Mouse (Mus musculus) kidney, adult 8-10 months (tissue): ENCODE measurements at regions not wholly inside any gene's neighbourhood (a gene's known extent, or its start where the extent isn't known, plus 50 kb on each side); places are given as distances from the start of the nearest gene placed in this dataset.

ENCODE experiments used
- DNase-seq, 2 experiments: peaks; one replicate each; pipeline ENCODE4 v3.0.0; 2022

GRCm38 (mm10) chr13:60123964-60124363 is 53.2 kb downstream of the Gas1 start:
- no peak for DNase-seq

DNA sequence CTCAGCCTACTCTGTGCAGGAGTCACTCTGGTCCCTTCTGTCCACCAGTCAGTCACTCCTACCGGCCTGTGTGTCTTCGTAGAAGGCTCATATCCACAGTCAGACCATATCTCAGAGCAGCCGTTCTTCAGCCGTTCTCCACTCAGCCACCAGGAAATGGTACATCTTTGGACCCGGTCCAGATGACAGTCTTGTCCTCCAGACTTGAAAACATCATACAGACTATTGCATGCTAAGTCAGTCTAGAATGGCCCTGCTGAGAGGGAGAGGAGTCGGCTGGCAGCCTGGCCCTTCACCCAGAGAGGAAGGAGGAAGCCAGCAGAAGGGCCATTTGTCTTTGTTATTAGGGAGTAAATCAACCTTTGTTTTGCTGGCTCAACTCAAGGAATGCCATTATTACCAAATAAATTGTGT is 54.0 kb downstream of the Gas1 start:
- DNase-seq = no peak

DNA sequence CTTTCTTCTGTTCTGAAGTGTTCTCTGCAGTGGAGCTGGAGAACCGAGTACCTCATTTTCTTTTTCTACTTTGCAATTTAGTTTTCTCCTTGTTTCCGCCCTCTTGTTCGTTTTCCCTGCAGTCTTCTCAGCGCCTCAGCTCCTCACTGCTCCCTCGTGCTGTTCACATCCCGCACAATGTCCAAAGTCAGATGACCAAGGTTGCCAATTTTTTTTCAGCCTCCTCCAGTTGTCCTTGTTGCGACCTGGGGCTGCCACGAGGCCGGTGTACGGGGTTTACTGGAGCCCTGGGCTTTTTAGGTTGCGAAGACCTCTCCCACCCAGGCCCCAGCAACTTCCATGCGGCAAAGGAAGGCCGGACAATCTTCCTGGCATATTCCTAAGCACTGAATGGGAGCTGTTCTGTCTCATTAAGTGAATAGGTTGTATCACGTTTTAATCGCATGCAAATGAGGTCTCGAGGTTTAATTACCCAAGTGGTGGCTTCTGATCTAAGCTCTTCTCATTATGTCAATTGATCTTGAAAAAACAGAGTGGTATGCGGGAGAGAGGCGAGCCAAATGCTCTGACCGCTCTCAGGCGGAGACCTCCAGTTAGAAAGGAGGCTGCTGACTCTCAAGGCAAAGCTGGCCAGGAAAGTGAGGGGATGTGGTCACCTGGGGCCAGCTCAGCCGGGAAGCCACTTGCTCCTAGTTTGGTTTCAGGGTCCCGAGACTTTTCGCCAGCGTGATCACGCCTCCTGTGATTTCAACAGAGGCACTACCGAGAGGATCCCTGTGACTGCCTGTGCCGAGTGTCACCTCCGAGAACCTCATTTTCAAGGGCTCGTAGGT is 54.6 kb downstream of the Gas1 start:
- DNase-seq = peak; percentile 24 to 27

- DNase-seq = no peak
Measured at GRCm38 (mm10) chr13:60111465-60111864, 65.7 kb downstream of the Gas1 start.

- peak; percentile 93 to 97 for DNase-seq
Measured at GRCm38 (mm10) chr13:60110079-60110846, 66.9 kb downstream of the Gas1 start.

- DNase-seq = no peak
Measured at GRCm38 (mm10) chr13:60105286-60105685, 71.9 kb downstream of the Gas1 start.

- no peak for DNase-seq
Measured at GRCm38 (mm10) chr13:60101651-60102050, 75.5 kb downstream of the Gas1 start.

- no peak for DNase-seq
Measured at GRCm38 (mm10) chr13:60100130-60101112, 76.7 kb downstream of the Gas1 start.

GRCm38 (mm10) chr13:60099469-60100129 is 77.6 kb downstream of the Gas1 start:
- no peak for DNase-seq

DNA sequence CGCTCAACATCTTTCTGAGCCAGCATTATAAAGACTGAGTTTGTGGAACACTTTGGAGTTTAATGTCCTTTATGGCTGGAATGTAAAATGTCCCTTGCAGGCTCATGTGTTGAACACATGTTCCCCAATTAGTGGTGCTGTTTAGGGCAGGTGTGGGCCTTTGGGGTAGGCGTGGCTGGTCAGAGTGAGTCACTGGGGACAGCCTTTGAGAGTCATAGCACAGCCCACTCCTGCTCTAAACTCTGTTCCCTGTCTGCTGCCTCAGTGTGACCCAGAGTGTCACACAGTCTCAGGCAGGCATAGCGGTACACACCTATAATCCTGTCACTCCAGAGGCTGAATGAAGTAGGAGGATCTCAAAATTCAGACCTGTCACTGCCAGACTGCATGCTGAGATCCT is 78.8 kb downstream of the Gas1 start:
- no peak for DNase-seq

DNA sequence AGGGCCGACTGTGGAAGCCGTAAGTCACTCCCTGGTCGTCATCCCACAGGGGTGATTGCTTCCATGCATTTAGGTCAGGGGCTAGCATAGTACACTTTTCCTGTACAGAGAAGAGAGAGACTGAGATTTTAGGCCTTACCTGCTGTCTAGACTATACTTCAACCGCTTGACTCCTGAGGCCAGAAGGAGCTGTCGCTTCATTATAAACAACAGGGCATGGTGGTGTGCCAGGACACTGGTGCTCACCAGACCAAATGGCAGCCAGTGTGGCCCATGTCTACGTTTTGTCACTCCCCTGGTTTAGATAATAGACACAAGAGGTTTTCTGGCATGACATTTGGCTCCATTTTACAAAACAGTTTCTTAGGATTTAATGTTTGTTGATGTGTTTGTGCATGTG is 79.4 kb downstream of the Gas1 start:
- no peak for DNase-seq

DNA sequence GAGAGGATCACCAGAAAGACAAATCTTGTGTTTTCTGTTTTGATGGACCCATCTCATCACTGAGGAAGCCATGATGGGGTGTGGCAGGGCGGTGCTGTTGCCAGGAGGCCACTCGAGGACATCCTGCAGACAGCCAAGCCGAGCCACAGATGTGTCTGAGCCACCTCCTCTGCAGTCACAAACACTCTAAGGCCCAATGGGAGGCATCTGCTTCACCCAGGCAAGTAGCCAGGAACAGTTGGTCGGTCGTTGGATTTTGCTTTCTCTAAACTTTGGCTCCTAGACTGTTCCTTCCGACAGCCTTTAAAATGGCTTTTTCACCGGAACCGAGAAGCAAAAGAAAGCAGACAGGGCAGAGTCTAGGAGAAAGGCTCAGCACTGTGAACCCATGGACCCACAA is 90.5 kb downstream of the Gas1 start:
- peak in 1 of 2 experiments; percentile 39 for DNase-seq

GRCm38 (mm10) chr13:60084975-60085374 is 92.2 kb downstream of the Gas1 start:
- no peak for DNase-seq

- DNase-seq = no peak
Measured at GRCm38 (mm10) chr13:60084290-60084689, 92.9 kb downstream of the Gas1 start.

GRCm38 (mm10) chr13:60080113-60080512 is 97.1 kb downstream of the Gas1 start:
- DNase-seq = no peak

DNA sequence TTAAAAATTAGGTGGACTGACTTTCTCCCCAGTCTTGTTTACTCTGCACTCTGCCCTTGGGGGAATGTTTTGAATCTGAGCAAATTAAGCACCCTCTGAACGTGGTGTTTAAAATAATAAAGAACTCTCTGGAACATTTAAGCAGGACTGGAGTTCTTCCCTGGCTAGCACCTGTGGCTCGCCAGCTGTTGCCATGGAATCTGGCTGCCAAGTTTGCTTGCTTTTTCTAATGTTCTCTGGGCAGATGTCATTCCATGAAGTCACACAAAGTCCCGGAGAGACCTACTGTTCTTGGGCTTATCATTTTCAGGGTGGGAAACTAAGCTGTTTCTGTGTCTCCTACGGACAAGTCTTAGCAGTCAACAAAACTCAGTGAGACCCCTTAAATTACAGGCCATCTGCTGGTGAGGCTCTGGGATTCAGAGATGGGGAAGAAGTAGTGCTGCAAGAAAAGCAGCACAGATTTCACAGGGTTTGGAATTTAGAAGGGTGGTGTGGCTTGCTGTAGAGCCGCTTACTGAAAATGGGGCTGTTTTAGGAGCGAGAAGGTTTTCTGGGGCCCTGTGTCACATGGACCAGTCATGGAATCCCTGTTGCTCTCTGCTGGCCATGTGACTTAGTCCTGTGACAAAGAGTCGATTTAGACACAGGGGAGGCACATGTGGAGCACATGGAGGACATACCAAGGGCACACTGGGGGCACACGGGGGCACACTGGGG is 98.7 kb downstream of the Gas1 start:
- DNase-seq = no peak

- no peak for DNase-seq
Measured at GRCm38 (mm10) chr13:60076147-60076800, 100.9 kb downstream of the Gas1 start.

GRCm38 (mm10) chr13:60071595-60071994 is 105.6 kb downstream of the Gas1 start:
- DNase-seq = no peak

GRCm38 (mm10) chr13:60069196-60069595 is 108.0 kb downstream of the Gas1 start:
- DNase-seq = no peak

DNA sequence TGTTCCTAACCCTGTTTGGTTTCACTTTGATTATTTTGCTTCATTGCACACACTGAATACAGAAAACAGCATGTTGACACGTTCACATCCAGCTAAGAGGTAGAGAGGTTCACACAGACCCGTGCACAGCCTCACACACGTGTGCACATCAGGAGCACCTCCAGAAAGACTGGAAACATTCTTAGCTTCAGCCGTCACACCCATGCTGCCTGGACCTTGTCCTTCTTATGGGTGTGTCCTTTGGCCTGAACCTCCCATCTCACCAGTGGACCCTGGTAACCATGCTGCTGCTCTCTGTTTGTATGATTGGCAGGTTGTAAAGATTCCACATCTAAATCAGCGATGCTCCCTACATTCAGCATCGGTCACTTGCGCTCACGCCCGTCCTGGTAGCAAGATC is 109.8 kb downstream of the Gas1 start:
- no peak for DNase-seq

GRCm38 (mm10) chr13:60061589-60061988 is 115.6 kb downstream of the Gas1 start:
- DNase-seq = no peak
